ENCODE assay signal across 11 mouse cellular contexts in genomic region chr5:105789801-105790200, GRCm38 (mm10).
A peak's percentile ranks its signal among the peaks of the same experiment; 100 is the strongest.
DNase-seq lines count a peak whose midpoint lies in the region; ATAC-seq and TF ChIP-seq lines count a peak whose summit lies in the region.
"Had no signal": no experiment of that assay in that cellular context is flagged by ENCODE, and none has a peak within 500 bp of the region (broad histone marks: within the 10 kb centered on the region; RNA-seq: fewer than 3 reads in every experiment).

No protein-coding gene starts in this region.

- no peak overlapping the region for H3K4me2 ChIP-seq in liver, embryonic 12.5 days
- no peak overlapping the region for H3K4me2 ChIP-seq in lung, embryonic 14.5 days
- no peak overlapping the region for H3K4me2 ChIP-seq in stomach, embryonic 15.5 days
- H3K4me2 ChIP-seq: heart, embryonic 12.5 days had no signal

- peaks cover 21% of the 10 kb centered on the region; the same call in 1 of the 2 replicates for H3K79me2 ChIP-seq in liver, adult 2 months (ENCODE audit: control insufficient read depth, insufficient read depth, low read length)

- TF ChIP-seq POLR2A in liver, adult 2 months (IDR thresholded peaks at IDR 0.05; ENCODE audit: extremely low read depth, insufficient read depth, low read length): no peak

- H3K27me3 ChIP-seq in liver, adult 2 months (ENCODE audit: control insufficient read depth, insufficient read depth, low read length): no peaks in the 10 kb centered on the region
- no peaks in the 10 kb centered on the region for H3K27me3 ChIP-seq in liver, embryonic 12.5 days (replicated peaks)
- H3K27me3 ChIP-seq in lung, embryonic 14.5 days (ENCODE audit: insufficient read depth, low read length): no peaks in the 10 kb centered on the region
- no peaks in the 10 kb centered on the region for H3K27me3 ChIP-seq in stomach, embryonic 15.5 days (replicated peaks)

- no peaks in the 10 kb centered on the region for H3K9me3 ChIP-seq in liver, embryonic 12.5 days (replicated peaks)
- H3K9me3 ChIP-seq in lung, embryonic 14.5 days (ENCODE audit: low read depth, low read length): no peaks in the 10 kb centered on the region
- H3K9me3 ChIP-seq in stomach, embryonic 15.5 days: no peaks in the 10 kb centered on the region
- H3K9me3 ChIP-seq: heart, embryonic 12.5 days had no signal

- no peak for ATAC-seq in liver, embryonic 12.5 days
- no peak for ATAC-seq in lung, embryonic 14.5 days (ENCODE audit: insufficient read depth)
- ATAC-seq in stomach, embryonic 15.5 days (ENCODE audit: insufficient read depth, low FRiP score, low read depth): no peak

- no peak for TF ChIP-seq CTCF in liver, adult 2 months (IDR thresholded peaks at IDR 0.05; ENCODE audit: low read depth, low read length)
- TF ChIP-seq CTCF in lung, embryonic 14.5 days (IDR thresholded peaks at IDR 0.05; ENCODE audit: low read depth): 0 out of 2 replicates have a peak, but pooled peaks have one; percentile 2

- DNase-seq in adrenal gland, adult (ENCODE audit: inconsistent age in 2 of 2, low spot score in 1 of 2): peak; percentile 44 to 75
- no peak for DNase-seq in adrenal gland, postnatal 4 days (ENCODE audit: low spot score in 2 of 2)
- DNase-seq in liver, adult 2 months (ENCODE audit: extremely low read depth, low read depth, low spot score): peak; percentile 74
- peak; percentile 70 for DNase-seq in lung, embryonic 14.5 days
- DNase-seq in ovary, postnatal 14 days (ENCODE audit: low spot score): no peak
- no peak for DNase-seq in urinary bladder, adult 18-20 months (ENCODE audit: low spot score in 2 of 2)
- DNase-seq: cerebellum, postnatal 25 days; layer of hippocampus, adult 9-11 months had no signal

- 8% methylated on average over 5 of the region's 5 CpGs for WGBS in liver, adult 2 months
- 42% methylated on average over 5 of the region's 5 CpGs for WGBS in liver, embryonic 12.5 days (ENCODE audit: insufficient replicate concordance)
- 22% methylated on average over 5 of the region's 5 CpGs for WGBS in lung, embryonic 14.5 days
- 25% methylated on average over 5 of the region's 5 CpGs for WGBS in stomach, embryonic 15.5 days

- H3K27ac ChIP-seq in liver, adult 2 months (replicated peaks; ENCODE audit: insufficient read depth, low read depth, low read length): peak overlapping the region; percentile 29
- H3K27ac ChIP-seq in liver, embryonic 12.5 days: no peak overlapping the region
- no peak overlapping the region for H3K27ac ChIP-seq in lung, embryonic 14.5 days (ENCODE audit: low read depth)
- peak overlapping the region; percentile 59 for H3K27ac ChIP-seq in stomach, embryonic 15.5 days

- peaks cover 21% of the 10 kb centered on the region for H3K4me1 ChIP-seq in liver, adult 2 months (ENCODE audit: control insufficient read depth, insufficient read depth, low read length)
- H3K4me1 ChIP-seq in liver, embryonic 12.5 days: peaks cover 59% of the 10 kb centered on the region
- H3K4me1 ChIP-seq in lung, embryonic 14.5 days (ENCODE audit: insufficient read depth): peaks cover 42% of the 10 kb centered on the region
- H3K4me1 ChIP-seq in stomach, embryonic 15.5 days: peaks cover 47% of the 10 kb centered on the region

- no peaks in the 10 kb centered on the region for H3K36me3 ChIP-seq in liver, adult 2 months (ENCODE audit: control insufficient read depth, insufficient read depth, low read length)
- no peaks in the 10 kb centered on the region for H3K36me3 ChIP-seq in liver, embryonic 12.5 days
- H3K36me3 ChIP-seq in lung, embryonic 14.5 days (ENCODE audit: insufficient read depth): no peaks in the 10 kb centered on the region
- H3K36me3 ChIP-seq in stomach, embryonic 15.5 days: no peaks in the 10 kb centered on the region
- H3K36me3 ChIP-seq: heart, embryonic 12.5 days had no signal

- no peak overlapping the region for H3K4me3 ChIP-seq in liver, adult 2 months (ENCODE audit: insufficient read depth, low read depth, low read length)
- no peak overlapping the region for H3K4me3 ChIP-seq in liver, embryonic 12.5 days
- no peak overlapping the region for H3K4me3 ChIP-seq in lung, embryonic 14.5 days (ENCODE audit: low read depth, low read length)
- no peak overlapping the region for H3K4me3 ChIP-seq in stomach, embryonic 15.5 days (replicated peaks)
- H3K4me3 ChIP-seq: heart, embryonic 12.5 days had no signal

- no peak overlapping the region for H3K9ac ChIP-seq in liver, adult 2 months (ENCODE audit: low read depth, low read length)
- no peak overlapping the region for H3K9ac ChIP-seq in liver, embryonic 12.5 days
- H3K9ac ChIP-seq in lung, embryonic 14.5 days: no peak overlapping the region
- H3K9ac ChIP-seq in stomach, embryonic 15.5 days: no peak overlapping the region
- H3K9ac ChIP-seq: heart, embryonic 12.5 days had no signal

Comparison
In these comparisons a context has a peak if more than half of its experiments do, and no peak if none do; other contexts are left out.
1. DNase-seq: peak in adrenal gland, adult (2 of 2), liver, adult 2 months (single experiment) and lung, embryonic 14.5 days (single experiment); none in adrenal gland, postnatal 4 days (0 of 2), ovary, postnatal 14 days (single experiment) and urinary bladder, adult 18-20 months (0 of 2).
2. H3K27ac ChIP-seq: peak in liver, adult 2 months (single experiment) and stomach, embryonic 15.5 days (single experiment); none in liver, embryonic 12.5 days (single experiment) and lung, embryonic 14.5 days (single experiment).